Mouse (Mus musculus): Measurements from ENCODE around the gene Srf. TPM values are rescaled to one million over a fixed set of nuclear protein-coding genes. Genes with fewer than 3 reads are reported as not detected.

The Srf gene
- polyA plus RNA-seq, 1 experiment, result 61.2 TPM

DNA sequence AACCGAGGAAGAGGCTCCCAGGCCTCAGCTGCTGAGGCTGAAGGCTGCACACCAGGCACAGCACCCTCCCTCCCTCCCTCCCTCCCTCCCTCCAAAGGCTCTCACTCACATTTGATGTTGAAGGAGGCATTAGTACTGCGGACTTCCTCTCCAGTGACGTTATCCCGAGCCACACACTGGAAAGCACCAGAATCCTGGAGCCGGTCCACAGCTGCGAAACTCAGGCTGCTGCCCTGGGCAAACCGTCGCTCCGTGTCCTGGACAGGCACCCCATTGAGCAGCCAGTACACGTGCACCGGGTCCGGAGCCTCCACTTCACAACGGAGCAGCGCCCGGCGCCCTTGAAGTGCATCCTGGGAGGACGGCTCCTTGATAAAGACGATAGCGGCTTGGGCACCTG lies 35.4 kb upstream of the Srf start:
- Histone ChIP-seq H3K4me1 (ENCODE audit: control insufficient read depth, insufficient read depth, low read length) (peaks cover 11% of the 10 kb centered on the region), H3K27ac (ENCODE audit: insufficient read depth, low read length) (no peak overlapping the region), H3K4me3 (ENCODE audit: insufficient read depth, low read length) (no peak overlapping the region)
- TF ChIP-seq CTCF (IDR thresholded peaks at IDR 0.05; ENCODE audit: borderline replicate concordance, insufficient read depth, low read length) (no peak), POLR2A (IDR thresholded peaks at IDR 0.05; ENCODE audit: low read depth, low read length) (no peak)

DNA sequence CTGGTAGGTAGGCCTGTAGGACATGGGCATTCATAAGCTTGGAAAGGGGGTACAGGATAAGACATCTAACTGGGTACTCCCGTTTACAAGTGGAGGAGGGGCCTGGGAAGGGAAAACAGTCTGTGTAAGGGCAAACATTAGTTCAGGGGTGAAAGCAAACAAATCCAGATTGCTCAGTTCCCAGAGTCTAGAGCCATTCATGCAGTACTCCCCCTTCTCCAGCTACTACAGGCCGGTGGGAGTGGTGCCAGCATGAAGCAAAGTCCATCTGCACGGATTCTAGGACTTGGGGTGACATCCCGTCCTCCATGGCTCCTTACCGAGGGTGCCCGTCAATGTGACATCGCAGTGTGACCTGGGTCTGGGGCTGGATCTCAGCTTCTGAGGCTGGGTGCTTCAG lies 34.5 kb upstream of the Srf start:
- Histone ChIP-seq H3K4me1 (ENCODE audit: control insufficient read depth, insufficient read depth, low read length) (peaks cover 10% of the 10 kb centered on the region), H3K4me3 (ENCODE audit: insufficient read depth, low read length) (no peak overlapping the region), H3K27ac (ENCODE audit: insufficient read depth, low read length) (no peak overlapping the region)
- TF ChIP-seq POLR2A (IDR thresholded peaks at IDR 0.05; ENCODE audit: low read depth, low read length) (no peak), CTCF (IDR thresholded peaks at IDR 0.05; ENCODE audit: borderline replicate concordance, insufficient read depth, low read length) (no peak)

DNA sequence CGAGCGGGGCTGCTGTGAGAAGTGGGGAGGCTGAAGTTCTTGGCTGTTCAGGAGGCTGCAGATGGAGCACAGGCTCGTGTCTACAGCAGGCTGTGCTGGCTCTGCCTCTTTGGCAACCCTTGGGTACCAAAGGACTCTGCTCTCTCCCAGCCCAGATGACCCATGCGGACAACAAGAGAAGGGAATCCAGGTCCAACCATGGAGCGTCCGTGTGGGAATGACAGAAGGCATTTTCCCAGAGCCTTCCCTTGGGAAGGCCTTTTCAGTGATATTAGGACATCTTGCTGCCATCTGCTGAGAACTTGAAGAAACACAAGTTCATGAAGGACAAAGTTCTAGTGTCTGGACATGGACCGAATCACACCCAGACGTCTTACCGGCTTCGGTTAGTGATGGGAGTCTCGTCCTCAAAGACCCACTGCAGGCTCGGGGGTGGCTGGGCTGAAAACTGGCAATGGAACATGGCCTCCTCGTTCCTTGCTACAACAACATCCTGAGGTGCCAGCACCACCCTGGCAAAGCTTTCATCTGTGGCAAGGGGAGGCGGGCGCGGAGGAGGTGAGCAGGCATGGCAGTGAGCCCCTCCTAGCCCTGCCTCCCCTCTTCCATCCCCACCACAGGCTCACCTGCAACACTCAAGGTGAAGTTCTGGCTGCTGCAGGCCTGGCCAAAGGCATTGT lies 33.8 kb upstream of the Srf start:
- H3K4me3 ChIP-seq (ENCODE audit: insufficient read depth, low read length), result no peak overlapping the region
- 0 out of 2 replicates have a peak overlapping the region, but pooled peaks have one; percentile 14 for H3K27ac ChIP-seq (ENCODE audit: insufficient read depth, low read length)
- H3K4me1 ChIP-seq (ENCODE audit: control insufficient read depth, insufficient read depth, low read length), result peaks cover 6% of the 10 kb centered on the region; the same call in 1 of the 2 replicates
- TF ChIP-seq POLR2A (IDR thresholded peaks at IDR 0.05; ENCODE audit: low read depth, low read length), result no peak
- no peak for TF ChIP-seq CTCF (IDR thresholded peaks at IDR 0.05; ENCODE audit: borderline replicate concordance, insufficient read depth, low read length)

DNA sequence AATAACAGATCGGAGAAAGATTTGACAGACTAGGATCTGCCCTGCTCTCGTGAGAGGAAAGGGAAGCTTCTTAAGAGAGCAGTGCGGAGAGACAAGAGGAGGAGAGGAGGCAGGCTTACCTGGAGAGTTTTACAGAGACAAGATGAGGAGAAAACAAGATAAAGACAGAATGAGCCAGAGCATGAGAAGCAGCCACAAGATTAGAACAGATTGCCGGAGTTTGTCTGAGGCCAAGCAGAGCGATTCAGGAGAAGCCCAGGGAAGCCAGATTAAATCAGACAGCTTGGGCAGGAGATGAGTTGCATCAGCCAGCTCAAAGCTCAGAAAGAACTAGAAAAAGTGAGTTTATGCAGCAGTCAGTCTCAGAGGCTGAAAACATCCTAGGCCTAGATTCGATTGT lies 32.9 kb upstream of the Srf start:
- Histone ChIP-seq H3K27ac (ENCODE audit: insufficient read depth, low read length) (peak overlapping the region; percentile 14), H3K4me1 (ENCODE audit: control insufficient read depth, insufficient read depth, low read length) (peaks cover 2% of the 10 kb centered on the region; the same call in 1 of the 2 replicates), H3K4me3 (ENCODE audit: insufficient read depth, low read length) (no peak overlapping the region)
- no peak for TF ChIP-seq POLR2A (IDR thresholded peaks at IDR 0.05; ENCODE audit: low read depth, low read length)
- no peak for TF ChIP-seq CTCF (IDR thresholded peaks at IDR 0.05; ENCODE audit: borderline replicate concordance, insufficient read depth, low read length)

DNA sequence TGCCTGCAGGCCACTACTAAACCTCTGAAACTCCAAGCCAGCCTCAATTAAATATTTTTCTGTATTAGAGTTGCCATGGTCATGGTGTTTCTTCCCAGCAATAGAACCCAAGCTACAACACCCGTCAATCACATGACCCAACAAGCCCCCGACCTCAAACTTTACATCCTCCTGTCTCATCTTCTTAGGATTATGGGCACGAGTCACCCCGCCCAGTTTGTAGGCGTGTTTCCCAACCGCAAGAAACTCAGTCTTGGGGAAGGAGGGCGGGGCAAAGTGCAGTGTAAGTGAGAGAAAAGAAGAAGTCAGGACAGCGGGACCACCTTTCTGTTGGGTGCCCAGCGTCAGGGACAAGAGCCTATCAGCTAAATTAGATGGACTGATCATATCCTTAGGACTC lies 32.2 kb upstream of the Srf start:
- H3K4me1 ChIP-seq (ENCODE audit: control insufficient read depth, insufficient read depth, low read length), result peaks cover 2% of the 10 kb centered on the region; the same call in 1 of the 2 replicates
- TF ChIP-seq CTCF (IDR thresholded peaks at IDR 0.05; ENCODE audit: borderline replicate concordance, insufficient read depth, low read length) (no peak), POLR2A (IDR thresholded peaks at IDR 0.05; ENCODE audit: low read depth, low read length) (no peak)
- no peak overlapping the region for H3K27ac ChIP-seq (ENCODE audit: insufficient read depth, low read length)
- no peak overlapping the region for H3K4me3 ChIP-seq (ENCODE audit: insufficient read depth, low read length)

DNA sequence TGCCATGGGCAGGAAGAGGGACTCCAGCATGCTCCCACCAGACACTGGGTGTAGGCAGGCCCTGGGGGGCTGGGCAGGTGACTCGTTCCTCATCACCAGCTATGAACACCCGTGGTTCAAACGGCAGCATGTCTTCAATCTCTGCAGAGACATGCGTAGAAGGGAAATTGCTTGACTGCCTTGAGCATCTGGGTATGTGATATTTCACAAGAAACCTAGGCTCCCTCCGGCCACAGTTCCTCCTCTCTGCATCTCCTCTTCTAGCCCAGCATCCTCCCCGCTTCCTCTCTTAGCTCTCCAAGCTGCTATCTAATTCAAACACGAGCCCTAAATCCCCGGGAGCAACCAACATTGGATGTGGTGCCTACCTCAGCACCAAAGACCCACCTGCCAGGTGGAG lies 30.4 kb upstream of the Srf start:
- H3K4me3 ChIP-seq (ENCODE audit: insufficient read depth, low read length), result no peak overlapping the region
- no peak overlapping the region for H3K27ac ChIP-seq (ENCODE audit: insufficient read depth, low read length)
- no peaks in the 10 kb centered on the region for H3K4me1 ChIP-seq (ENCODE audit: control insufficient read depth, insufficient read depth, low read length)
- TF ChIP-seq CTCF (IDR thresholded peaks at IDR 0.05; ENCODE audit: borderline replicate concordance, insufficient read depth, low read length), result no peak
- TF ChIP-seq POLR2A (IDR thresholded peaks at IDR 0.05; ENCODE audit: low read depth, low read length), result no peak

DNA sequence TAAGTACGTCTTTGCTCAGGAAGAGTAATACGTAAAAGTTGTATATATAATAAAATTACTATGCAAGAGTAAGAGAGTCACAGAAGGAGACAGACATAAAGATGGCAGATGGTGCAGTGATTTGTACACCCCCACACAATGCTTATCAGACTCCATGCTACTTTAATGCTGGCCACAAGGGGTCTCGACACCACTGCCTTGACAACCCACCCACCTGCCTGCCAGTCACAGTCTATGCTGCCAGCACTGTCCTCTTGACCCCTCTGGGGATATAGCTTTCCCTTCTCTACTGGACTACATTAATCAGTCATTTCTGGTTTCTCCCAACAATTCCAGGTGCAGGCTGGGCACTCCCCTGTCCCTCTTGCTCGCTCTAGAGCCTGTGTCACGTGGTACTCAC lies 22.7 kb upstream of the Srf start:
- no peaks in the 10 kb centered on the region for H3K4me1 ChIP-seq (ENCODE audit: control insufficient read depth, insufficient read depth, low read length)
- TF ChIP-seq CTCF (IDR thresholded peaks at IDR 0.05; ENCODE audit: borderline replicate concordance, insufficient read depth, low read length) (no peak), POLR2A (IDR thresholded peaks at IDR 0.05; ENCODE audit: low read depth, low read length) (no peak)
- no peak overlapping the region for H3K4me3 ChIP-seq (ENCODE audit: insufficient read depth, low read length)
- no peak overlapping the region for H3K27ac ChIP-seq (ENCODE audit: insufficient read depth, low read length)

DNA sequence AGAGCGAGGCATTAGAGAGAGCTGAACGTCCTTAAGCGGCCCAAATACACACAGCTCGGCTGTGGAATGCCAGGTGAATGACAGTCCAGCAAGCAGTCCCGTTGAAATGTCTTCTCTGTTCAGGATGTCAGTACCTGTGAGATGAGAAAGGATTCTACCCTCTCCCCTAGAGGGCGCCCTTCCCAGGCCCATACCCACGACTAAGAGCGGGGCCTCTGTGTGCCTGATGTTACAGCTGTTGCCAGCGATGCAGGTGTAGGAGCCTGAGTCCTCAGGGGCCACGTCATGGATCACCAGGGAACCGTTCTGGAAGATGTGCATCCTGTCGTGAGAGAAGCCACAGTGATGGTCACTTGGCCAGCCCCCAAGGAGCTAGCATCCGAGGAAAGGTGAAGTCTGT lies 20.1 kb upstream of the Srf start:
- Histone ChIP-seq H3K27ac (ENCODE audit: insufficient read depth, low read length) (no peak overlapping the region), H3K4me1 (ENCODE audit: control insufficient read depth, insufficient read depth, low read length) (no peaks in the 10 kb centered on the region), H3K4me3 (ENCODE audit: insufficient read depth, low read length) (no peak overlapping the region)
- TF ChIP-seq POLR2A (IDR thresholded peaks at IDR 0.05; ENCODE audit: low read depth, low read length), result no peak
- 0 out of 2 replicates have a peak, but pooled peaks have one; percentile 26 for TF ChIP-seq CTCF (IDR thresholded peaks at IDR 0.05; ENCODE audit: borderline replicate concordance, insufficient read depth, low read length)

DNA sequence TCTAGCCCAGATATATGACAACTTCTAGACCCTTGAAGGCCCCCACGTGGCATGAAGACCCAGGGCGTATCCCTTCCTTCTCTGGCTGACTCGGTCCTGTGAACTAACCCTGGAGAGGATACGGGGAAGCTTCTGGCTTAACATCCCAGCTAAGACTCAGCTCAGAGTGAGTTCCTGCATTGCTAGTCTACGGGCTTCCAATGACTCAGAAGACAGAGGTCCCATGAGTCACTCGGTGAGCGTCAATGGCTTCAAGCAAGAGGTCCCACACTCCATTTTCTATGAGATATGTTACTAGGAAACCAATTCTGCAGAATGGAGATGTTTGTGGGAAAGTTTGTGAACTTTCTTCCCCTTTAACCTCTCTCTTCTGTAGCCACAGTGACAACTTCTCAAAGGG lies 18.6 kb upstream of the Srf start:
- TF ChIP-seq POLR2A (IDR thresholded peaks at IDR 0.05; ENCODE audit: low read depth, low read length), result no peak
- TF ChIP-seq CTCF (IDR thresholded peaks at IDR 0.05; ENCODE audit: borderline replicate concordance, insufficient read depth, low read length), result no peak
- H3K27ac ChIP-seq (ENCODE audit: insufficient read depth, low read length), result no peak overlapping the region; the same call in 1 of the 2 replicates
- no peak overlapping the region for H3K4me3 ChIP-seq (ENCODE audit: insufficient read depth, low read length)
- no peaks in the 10 kb centered on the region for H3K4me1 ChIP-seq (ENCODE audit: control insufficient read depth, insufficient read depth, low read length)

DNA sequence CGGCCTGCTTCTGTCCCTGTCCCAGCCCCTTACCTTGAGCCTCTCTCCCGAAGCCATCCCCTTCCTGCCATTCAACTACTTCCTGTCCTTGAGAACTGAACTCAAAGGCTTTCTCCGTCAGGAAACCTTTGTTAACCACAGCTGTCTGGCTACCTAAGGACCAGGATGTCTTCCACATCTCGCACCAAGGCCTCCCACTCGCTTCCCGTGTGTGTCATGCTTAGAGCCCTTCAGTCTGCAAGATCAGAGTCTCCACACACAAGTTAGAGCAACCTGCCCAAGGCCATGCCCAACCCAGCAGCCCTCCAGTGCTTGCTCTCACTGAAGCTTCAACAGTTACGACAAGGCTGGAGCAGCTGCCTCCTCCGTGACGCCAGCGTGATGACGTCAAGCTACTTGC lies 15.0 kb upstream of the Srf start:
- Histone ChIP-seq H3K4me1 (ENCODE audit: control insufficient read depth, insufficient read depth, low read length) (no peaks in the 10 kb centered on the region), H3K27ac (ENCODE audit: insufficient read depth, low read length) (no peak overlapping the region), H3K4me3 (ENCODE audit: insufficient read depth, low read length) (no peak overlapping the region)
- no peak for TF ChIP-seq CTCF (IDR thresholded peaks at IDR 0.05; ENCODE audit: borderline replicate concordance, insufficient read depth, low read length)
- TF ChIP-seq POLR2A (IDR thresholded peaks at IDR 0.05; ENCODE audit: low read depth, low read length), result no peak
